Mouse (Mus musculus): ENCODE results near the gene Rabep2. TPM values are rescaled to one million over a fixed set of nuclear protein-coding genes. Genes with fewer than 3 reads are reported as not detected.

Gene Rabep2
- polyA plus RNA-seq, 1 experiment, result 17.6 TPM

GRCm38 (mm10) chr7:126455242-126455641, 26.7 kb downstream of the Rabep2 start:
- TF ChIP-seq CTCF (IDR thresholded peaks at IDR 0.05; ENCODE audit: control insufficient read depth, insufficient read depth, insufficient replicate concordance, low read depth, low read length) (no peak), POLR2A (IDR thresholded peaks at IDR 0.05; ENCODE audit: control insufficient read depth, low read depth, low read length) (no peak)
- H3K4me3 ChIP-seq (ENCODE audit: control insufficient read depth, low read depth, low read length), result no peak overlapping the region
- H3K4me1 ChIP-seq (ENCODE audit: control insufficient read depth, insufficient read depth, low read length), result peaks cover 2% of the 10 kb centered on the region; the same call in 1 of the 2 replicates
- no peaks in the 10 kb centered on the region for H3K36me3 ChIP-seq (ENCODE audit: control insufficient read depth, insufficient read depth, low read length)
- H3K27me3 ChIP-seq (ENCODE audit: control insufficient read depth, insufficient read depth, low read length), result no peaks in the 10 kb centered on the region
- H3K27ac ChIP-seq (ENCODE audit: control insufficient read depth, insufficient read depth, low read depth, low read length), result no peak overlapping the region

- Histone ChIP-seq H3K27me3 (ENCODE audit: control insufficient read depth, insufficient read depth, low read length) (no peaks in the 10 kb centered on the region), H3K36me3 (ENCODE audit: control insufficient read depth, insufficient read depth, low read length) (no peaks in the 10 kb centered on the region)
- TF ChIP-seq POLR2A (IDR thresholded peaks at IDR 0.05; ENCODE audit: control insufficient read depth, low read depth, low read length), result no peak
Observed at GRCm38 (mm10) chr7:126456382-126457266, 28.1 kb downstream of the Rabep2 start.

GRCm38 (mm10) chr7:126458225-126458624, 29.7 kb downstream of the Rabep2 start:
- Histone ChIP-seq H3K4me3 (ENCODE audit: control insufficient read depth, low read depth, low read length) (no peak overlapping the region), H3K27ac (ENCODE audit: control insufficient read depth, insufficient read depth, low read depth, low read length) (no peak overlapping the region), H3K27me3 (ENCODE audit: control insufficient read depth, insufficient read depth, low read length) (no peaks in the 10 kb centered on the region), H3K4me1 (ENCODE audit: control insufficient read depth, insufficient read depth, low read length) (no peaks in the 10 kb centered on the region; the same call in 1 of the 2 replicates), H3K36me3 (ENCODE audit: control insufficient read depth, insufficient read depth, low read length) (no peaks in the 10 kb centered on the region)
- no peak for TF ChIP-seq POLR2A (IDR thresholded peaks at IDR 0.05; ENCODE audit: control insufficient read depth, low read depth, low read length)
- TF ChIP-seq CTCF (IDR thresholded peaks at IDR 0.05; ENCODE audit: control insufficient read depth, insufficient read depth, insufficient replicate concordance, low read depth, low read length), result no peak

More at GRCm38 (mm10) chr7:126456382-126457266, 28.1 kb downstream of the Rabep2 start:
- Histone ChIP-seq H3K27ac (ENCODE audit: control insufficient read depth, insufficient read depth, low read depth, low read length) (no peak overlapping the region), H3K4me3 (ENCODE audit: control insufficient read depth, low read depth, low read length) (no peak overlapping the region), H3K4me1 (ENCODE audit: control insufficient read depth, insufficient read depth, low read length) (peaks cover 2% of the 10 kb centered on the region; the same call in 1 of the 2 replicates)

- no peak overlapping the region for H3K27ac ChIP-seq (ENCODE audit: control insufficient read depth, insufficient read depth, low read depth, low read length)
- H3K4me1 ChIP-seq (ENCODE audit: control insufficient read depth, insufficient read depth, low read length), result no peaks in the 10 kb centered on the region
- H3K27me3 ChIP-seq (ENCODE audit: control insufficient read depth, insufficient read depth, low read length), result no peaks in the 10 kb centered on the region
- no peak overlapping the region for H3K4me3 ChIP-seq (ENCODE audit: control insufficient read depth, low read depth, low read length)
- no peak for TF ChIP-seq POLR2A (IDR thresholded peaks at IDR 0.05; ENCODE audit: control insufficient read depth, low read depth, low read length)
- TF ChIP-seq CTCF (IDR thresholded peaks at IDR 0.05; ENCODE audit: control insufficient read depth, insufficient read depth, insufficient replicate concordance, low read depth, low read length), result no peak
- H3K36me3 ChIP-seq (ENCODE audit: control insufficient read depth, insufficient read depth, low read length), result no peaks in the 10 kb centered on the region
Observed at GRCm38 (mm10) chr7:126458844-126459618, 30.5 kb downstream of the Rabep2 start.

- Histone ChIP-seq H3K27ac (ENCODE audit: control insufficient read depth, insufficient read depth, low read depth, low read length) (no peak overlapping the region), H3K27me3 (ENCODE audit: control insufficient read depth, insufficient read depth, low read length) (no peaks in the 10 kb centered on the region), H3K36me3 (ENCODE audit: control insufficient read depth, insufficient read depth, low read length) (no peaks in the 10 kb centered on the region), H3K4me1 (ENCODE audit: control insufficient read depth, insufficient read depth, low read length) (peaks cover 13% of the 10 kb centered on the region), H3K4me3 (ENCODE audit: control insufficient read depth, low read depth, low read length) (no peak overlapping the region)
- TF ChIP-seq POLR2A (IDR thresholded peaks at IDR 0.05; ENCODE audit: control insufficient read depth, low read depth, low read length) (no peak), CTCF (IDR thresholded peaks at IDR 0.05; ENCODE audit: control insufficient read depth, insufficient read depth, insufficient replicate concordance, low read depth, low read length) (no peak)
Observed at GRCm38 (mm10) chr7:126460623-126461399, 32.3 kb downstream of the Rabep2 start.

GRCm38 (mm10) chr7:126461626-126462025, 33.1 kb downstream of the Rabep2 start:
- no peaks in the 10 kb centered on the region for H3K36me3 ChIP-seq (ENCODE audit: control insufficient read depth, insufficient read depth, low read length)
- H3K4me3 ChIP-seq (ENCODE audit: control insufficient read depth, low read depth, low read length), result no peak overlapping the region
- H3K27ac ChIP-seq (ENCODE audit: control insufficient read depth, insufficient read depth, low read depth, low read length), result no peak overlapping the region
- TF ChIP-seq POLR2A (IDR thresholded peaks at IDR 0.05; ENCODE audit: control insufficient read depth, low read depth, low read length) (no peak), CTCF (IDR thresholded peaks at IDR 0.05; ENCODE audit: control insufficient read depth, insufficient read depth, insufficient replicate concordance, low read depth, low read length) (no peak)
- peaks cover 13% of the 10 kb centered on the region for H3K4me1 ChIP-seq (ENCODE audit: control insufficient read depth, insufficient read depth, low read length)
- no peaks in the 10 kb centered on the region for H3K27me3 ChIP-seq (ENCODE audit: control insufficient read depth, insufficient read depth, low read length)
